Mouse (Mus musculus) left cerebral cortex, adult 2 months (tissue): ENCODE measurements around the gene Dnmbp. TPM values are rescaled to one million over a fixed set of nuclear protein-coding genes. Genes with fewer than 3 reads are reported as not detected.
A peak's percentile ranks its signal among the peaks of the same experiment; 100 is the strongest.
"Not testable (repeated sequence)": the region's sequence is repeated elsewhere in the genome, so short reads cannot be mapped to it uniquely, and the experiment has no call there.

Experiments
- DNase-seq, 2 experiments: peaks; one replicate each; pipeline ENCODE4 v3.0.0; 2021 to 2022; ENCODE audit warnings: low spot score in 2 of 2, mixed read lengths in 1 of 2; ENCODE audit errors: extremely low spot score in 1 of 2
- H3K27ac ChIP-seq: fragments of 200-600 bp; 2 replicates; pipeline ENCODE4 v1.8.1; 2022
- H3K4me3 ChIP-seq: fragments of 200-600 bp; 2 replicates; pipeline ENCODE4 v1.8.1; 2022
- CTCF ChIP-seq: fragments of 200-600 bp; IDR thresholded peaks from 2 replicates; pipeline ENCODE4 v1.8.1; 2022; ENCODE audit warnings: antibody characterized with exemption, mild to moderate bottlenecking, moderate library complexity
- intact Hi-C: fragments of 180-260 bp; cut with DNase I; formaldehyde crosslinking; loops from one replicate; pipeline ENCODE4 v1.15.1; 2025
- total RNA-seq, 2 experiments: library from RNA; stranded (reverse); gene quantifications; 2 replicates each; pipeline ENCODE4 v1.2.3; 2021

Dnmbp gene
- total RNA-seq, 2 experiments from 2014 or later: 13.8 to 14.1 TPM

- DNase-seq: no peak
- no peak for TF ChIP-seq CTCF
- intact Hi-C loops: no loop called here
- Histone ChIP-seq H3K27ac (no peak overlapping the region), H3K4me3 (no peak overlapping the region)
These were observed 25.6 kb upstream of the Dnmbp start for GRCm38 (mm10) chr19:43965496-43966085.

- Histone ChIP-seq H3K27ac (no peak overlapping the region), H3K4me3 (no peak overlapping the region)
- no peak for DNase-seq
- no peak for TF ChIP-seq CTCF
- intact Hi-C loops: no loop called here
These were observed 22.8 kb upstream of the Dnmbp start for GRCm38 (mm10) chr19:43962795-43963194.

- TF ChIP-seq CTCF: peak; percentile 42
- intact Hi-C loops: no loop called here
- DNase-seq: no peak
- H3K27ac ChIP-seq: no peak overlapping the region
- no peak overlapping the region for H3K4me3 ChIP-seq
These were observed 21.2 kb upstream of the Dnmbp start for GRCm38 (mm10) chr19:43961185-43961584.

DNA sequence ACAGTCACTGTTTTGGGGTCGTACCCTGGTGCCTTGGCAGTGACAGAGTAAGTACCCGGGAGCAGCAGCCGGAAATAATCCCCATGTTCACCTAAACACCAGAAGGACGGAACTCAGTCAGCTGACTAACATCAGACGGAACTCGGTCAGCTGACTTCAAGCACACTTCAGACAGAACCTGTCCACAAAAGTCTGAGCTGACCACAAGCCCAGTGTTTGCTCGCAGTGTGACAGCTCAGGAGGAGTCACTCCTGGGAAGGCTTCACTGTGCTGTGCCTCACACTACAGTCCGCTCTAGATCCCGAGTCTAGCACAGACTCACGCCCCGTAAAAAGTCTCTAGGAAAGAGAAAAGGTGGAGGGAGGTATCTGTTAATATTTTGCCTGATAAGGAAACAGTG, 20.0 kb upstream of the Dnmbp start:
- no peak for DNase-seq
- intact Hi-C loops: no loop called here
- no peak overlapping the region for H3K27ac ChIP-seq

DNA sequence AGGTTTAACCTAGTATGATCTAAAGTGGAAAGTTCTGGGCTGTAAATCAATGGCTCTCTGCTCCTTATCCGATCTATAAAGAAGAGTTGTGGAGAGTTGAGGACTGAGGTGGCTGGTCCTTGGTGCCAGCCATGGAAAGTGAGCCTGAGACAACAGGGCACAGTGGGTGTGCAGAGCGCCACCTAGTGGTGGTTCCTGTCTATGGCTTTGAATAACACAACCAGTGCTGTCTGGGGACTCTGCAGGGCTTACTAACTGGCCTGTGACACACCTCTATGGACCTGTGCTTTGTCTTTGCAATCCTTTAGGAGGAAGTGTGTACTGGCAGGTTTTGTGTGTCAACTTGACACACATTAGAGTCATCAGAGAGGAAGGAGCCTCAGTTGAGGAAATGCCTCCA, 19.2 kb upstream of the Dnmbp start:
- peak; percentile 62 to 73 for DNase-seq
- no peak overlapping the region for H3K4me3 ChIP-seq
- H3K27ac ChIP-seq: no peak overlapping the region
- TF ChIP-seq CTCF: peak; percentile 89
- intact Hi-C loops: loop anchor here (1.0 to 5.0 kb wide), 2 partner anchors 107 to 127 kb away; no protein-coding TSS in a partner anchor

More for the DNA sequence above, 20.0 kb upstream of the Dnmbp start:
- TF ChIP-seq CTCF: no peak
- no peak overlapping the region for H3K4me3 ChIP-seq

DNA sequence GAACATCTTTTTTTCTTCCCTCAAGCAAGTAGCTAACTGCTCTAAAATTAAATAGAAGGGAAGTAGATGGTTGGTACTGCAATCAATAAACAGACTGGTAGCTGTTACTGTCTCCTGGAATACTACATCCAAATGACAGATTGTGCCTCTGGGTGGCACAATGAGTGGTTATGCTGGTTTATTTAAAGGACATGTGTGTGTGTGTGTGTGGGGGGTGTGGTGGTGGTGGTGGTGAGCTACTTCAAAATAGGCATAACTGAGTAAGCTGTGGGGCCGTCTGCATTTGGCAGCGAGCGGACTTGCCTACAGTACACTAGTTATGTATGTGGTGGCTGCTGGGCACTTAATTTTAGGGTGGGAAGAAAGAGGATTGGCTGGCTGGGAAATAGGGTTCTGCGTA, 17.9 kb upstream of the Dnmbp start:
- intact Hi-C loops: loop anchor here (5.0 kb wide), 1 partner anchor 106 kb away; no protein-coding TSS in a partner anchor
- peak; percentile 41 to 44 for DNase-seq
- Histone ChIP-seq H3K4me3 (no peak overlapping the region), H3K27ac (peak overlapping the region; percentile 55; the same call in 1 of the 2 replicates)
- no peak; the same call in 1 of the 2 replicates for TF ChIP-seq CTCF

GRCm38 (mm10) chr19:43957402-43957801, 17.4 kb upstream of the Dnmbp start:
- no peak overlapping the region for H3K4me3 ChIP-seq
- intact Hi-C loops: loop anchor here (5.0 kb wide), 1 partner anchor 105 kb away; no protein-coding TSS in a partner anchor
- no peak for TF ChIP-seq CTCF
- peak overlapping the region; percentile 55; the same call in 1 of the 2 replicates for H3K27ac ChIP-seq
- no peak for DNase-seq

DNA sequence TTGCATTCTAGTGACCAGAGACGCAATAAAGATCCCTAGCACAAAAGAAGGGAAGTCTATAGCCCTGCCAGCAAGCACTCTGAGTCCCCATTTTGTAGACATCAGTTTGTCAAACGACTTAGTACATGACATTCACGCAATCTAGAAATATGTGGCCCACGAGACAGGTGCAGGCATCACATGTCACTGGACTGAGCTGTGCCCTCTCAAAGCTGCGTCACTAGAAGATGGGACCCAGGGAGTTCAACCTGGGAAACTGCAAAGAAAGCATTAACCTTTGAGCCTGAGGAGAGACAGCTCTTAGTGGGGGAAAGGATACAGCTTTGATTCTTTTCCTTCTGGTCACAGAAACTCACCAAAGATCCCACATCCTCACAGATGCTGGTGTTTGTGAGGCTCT, 15.3 kb upstream of the Dnmbp start:
- no peak for DNase-seq
- no peak for TF ChIP-seq CTCF
- intact Hi-C loops: loop anchor here (5.0 kb wide), 1 partner anchor 103 kb away; no protein-coding TSS in a partner anchor
- Histone ChIP-seq H3K4me3 (no peak overlapping the region), H3K27ac (no peak overlapping the region)

GRCm38 (mm10) chr19:43954864-43955263, 14.9 kb upstream of the Dnmbp start:
- no peak overlapping the region for H3K27ac ChIP-seq
- no peak for TF ChIP-seq CTCF
- no peak overlapping the region for H3K4me3 ChIP-seq
- intact Hi-C loops: loop anchor here (5.0 kb wide), 1 partner anchor 103 kb away; no protein-coding TSS in a partner anchor
- no peak for DNase-seq

DNA sequence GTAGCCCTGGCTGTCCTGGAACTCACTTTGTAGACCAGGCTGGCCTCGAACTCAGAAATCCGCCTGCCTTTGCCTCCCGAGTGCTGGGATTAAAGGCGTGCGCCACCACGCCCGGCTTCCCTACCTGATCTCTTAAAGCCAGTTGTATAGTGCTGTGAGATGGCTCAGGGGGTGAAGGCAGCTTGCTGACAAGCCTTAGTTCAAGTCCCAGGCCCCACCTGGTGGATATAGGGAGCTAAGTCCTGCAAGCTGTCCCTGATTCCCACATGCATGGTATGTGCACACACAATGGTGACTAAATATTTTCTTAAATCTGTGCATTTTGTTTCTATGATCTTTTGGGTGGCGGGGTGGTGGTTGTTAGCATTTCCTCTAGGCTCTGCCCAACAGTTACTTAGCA, 12.9 kb upstream of the Dnmbp start:
- H3K27ac ChIP-seq, DNase-seq, H3K4me3 ChIP-seq, intact Hi-C loops: not testable (repeated sequence)

GRCm38 (mm10) chr19:43949111-43949810, 9.3 kb upstream of the Dnmbp start:
- no peak for TF ChIP-seq CTCF
- DNase-seq: no peak
- H3K27ac ChIP-seq: no peak overlapping the region
- intact Hi-C loops: no loop called here
- H3K4me3 ChIP-seq: no peak overlapping the region

- no peak for DNase-seq
- Histone ChIP-seq H3K27ac (no peak overlapping the region), H3K4me3 (no peak overlapping the region)
- intact Hi-C loops: loop anchor here (5.0 kb wide), 1 partner anchor 112 kb away; no protein-coding TSS in a partner anchor
- no peak for TF ChIP-seq CTCF
These were observed 4.6 kb upstream of the Dnmbp start for GRCm38 (mm10) chr19:43944566-43944965.
